Mouse (Mus musculus) heart, embryonic 10.5 days (tissue): ENCODE measurements at regions not wholly inside any gene's neighbourhood (a gene's known extent, or its start where the extent isn't known, plus 50 kb on each side); places are given as distances from the start of the nearest gene placed in this dataset. TPM values are rescaled to one million over a fixed set of nuclear protein-coding genes. Genes with fewer than 3 reads are reported as not detected.
A peak's percentile ranks its signal among the peaks of the same experiment; 100 is the strongest.

ENCODE experiments used
- DNase-seq: peaks from one replicate; pipeline ENCODE4 v3.0.0-alpha.2; 2017; ENCODE audit warnings: low spot score
- H3K27ac ChIP-seq: fragments of 300-500 bp; sonication (generic); 2 replicates; pipeline ENCODE4 v1.5.1; 2016; ENCODE audit warnings: mild to moderate bottlenecking
- H3K27me3 ChIP-seq: fragments of 300-500 bp; sonication (generic); 2 replicates; pipeline ENCODE4 v1.6.1; 2016; ENCODE audit warnings: mild to moderate bottlenecking; ENCODE audit not compliant: poor library complexity, insufficient read depth, severe bottlenecking
- H3K36me3 ChIP-seq: fragments of 300-500 bp; sonication (generic); 2 replicates; pipeline ENCODE4 v1.6.1; 2016; ENCODE audit warnings: mild to moderate bottlenecking, moderate library complexity
- H3K4me1 ChIP-seq: fragments of 300-500 bp; sonication (generic); 2 replicates; pipeline ENCODE4 v1.6.1; 2016; ENCODE audit warnings: mild to moderate bottlenecking
- H3K4me3 ChIP-seq: fragments of 300-500 bp; sonication (generic); 2 replicates; pipeline ENCODE4 v1.5.1; 2016; ENCODE audit warnings: mild to moderate bottlenecking, moderate library complexity
- H3K9me3 ChIP-seq: fragments of 300-500 bp; sonication (generic); 2 replicates; pipeline ENCODE4 v1.6.1; 2016; ENCODE audit warnings: mild to moderate bottlenecking, moderate library complexity
- WGBS: fragments of 180-500 bp; shearing (Covaris S2); methylation state at CpG from one replicate; pipeline ENCODE4 v1.1.7; 2016; 5-methylcytosine and 5-hydroxymethylcytosine counted together
- microRNA-seq: library from miRNA; unstranded; fragments of <30 nt; microRNA quantifications from one replicate; pipeline ENCODE4, GENCODE M21; 2017

GRCm38 (mm10) chr11:21031816-21032215 lies 59.3 kb upstream of the Peli1 start:
- DNase-seq, result no peak
- Histone ChIP-seq H3K36me3 (no peaks in the 10 kb centered on the region; the same call in 1 of the 2 replicates), H3K27ac (no peak overlapping the region), H3K4me3 (no peak overlapping the region), H3K4me1 (peaks cover 15% of the 10 kb centered on the region), H3K27me3 (no peaks in the 10 kb centered on the region), H3K9me3 (0 out of 2 replicates have a peak, but pooled peaks cover 2% of the 10 kb centered on the region)
- WGBS, result 83% methylated on average over 2 of the region's 2 CpGs

- Histone ChIP-seq H3K9me3 (0 out of 2 replicates have a peak, but pooled peaks cover 2% of the 10 kb centered on the region), H3K4me3 (no peak overlapping the region), H3K4me1 (peaks cover 15% of the 10 kb centered on the region), H3K27me3 (no peaks in the 10 kb centered on the region), H3K36me3 (no peaks in the 10 kb centered on the region; the same call in 1 of the 2 replicates), H3K27ac (no peak overlapping the region; the same call in 1 of the 2 replicates)
- no peak for DNase-seq
- WGBS, result 86% methylated on average over 14 of the region's 14 CpGs
Measured at GRCm38 (mm10) chr11:21033234-21033822, 57.8 kb upstream of the Peli1 start.

- peak overlapping the region; percentile 72; the same call in 1 of the 2 replicates for H3K27ac ChIP-seq
- DNase-seq, result peak; percentile 69
Measured at GRCm38 (mm10) chr11:21033823-21034401, 57.2 kb upstream of the Peli1 start.

GRCm38 (mm10) chr11:21036161-21036916 lies 54.8 kb upstream of the Peli1 start:
- no peak for DNase-seq
- WGBS, result 49% methylated on average over 7 of the region's 7 CpGs
- Histone ChIP-seq H3K27me3 (no peaks in the 10 kb centered on the region), H3K36me3 (no peaks in the 10 kb centered on the region), H3K9me3 (no peaks in the 10 kb centered on the region), H3K4me1 (peaks cover 22% of the 10 kb centered on the region), H3K27ac (0 out of 2 replicates have a peak overlapping the region, but pooled peaks have one; percentile 38), H3K4me3 (no peak overlapping the region)

More at GRCm38 (mm10) chr11:21033823-21034401, 57.2 kb upstream of the Peli1 start:
- no peak overlapping the region for H3K4me3 ChIP-seq
- 42% methylated on average over 11 of the region's 11 CpGs for WGBS
- peaks cover 21% of the 10 kb centered on the region for H3K4me1 ChIP-seq
- no peaks in the 10 kb centered on the region; the same call in 1 of the 2 replicates for H3K36me3 ChIP-seq
- H3K9me3 ChIP-seq, result 0 out of 2 replicates have a peak, but pooled peaks cover 2% of the 10 kb centered on the region
- no peaks in the 10 kb centered on the region for H3K27me3 ChIP-seq

GRCm38 (mm10) chr11:21037267-21037906 lies 53.7 kb upstream of the Peli1 start:
- WGBS, result 81% methylated on average over 6 of the region's 6 CpGs

GRCm38 (mm10) chr11:21041201-21041600 lies 49.9 kb upstream of the Peli1 start:
- WGBS, result 83% methylated on average over 5 of the region's 5 CpGs
- Histone ChIP-seq H3K27me3 (no peaks in the 10 kb centered on the region), H3K36me3 (no peaks in the 10 kb centered on the region), H3K9me3 (no peaks in the 10 kb centered on the region), H3K27ac (no peak overlapping the region), H3K4me1 (peaks cover 10% of the 10 kb centered on the region; the same call in 1 of the 2 replicates), H3K4me3 (no peak overlapping the region)
- DNase-seq, result peak; percentile 59

More at GRCm38 (mm10) chr11:21037267-21037906, 53.7 kb upstream of the Peli1 start:
- no peaks in the 10 kb centered on the region for H3K36me3 ChIP-seq
- no peak overlapping the region for H3K4me3 ChIP-seq
- peak; percentile 71 for DNase-seq
- peaks cover 22% of the 10 kb centered on the region for H3K4me1 ChIP-seq
- no peak overlapping the region for H3K27ac ChIP-seq
- H3K9me3 ChIP-seq, result no peaks in the 10 kb centered on the region
- no peaks in the 10 kb centered on the region for H3K27me3 ChIP-seq

Small RNA genes lying in the stretch of these regions (microRNA-seq; reads per million reads assigned to microRNA genes)
- gene Gm23681, result not detected
